Mouse (Mus musculus) E14TG2a.4 (cell line): ENCODE data around the gene Grip1.

Experiments
- H3K27me3 ChIP-seq: 2 replicates; pipeline ENCODE4 v1.6.1; 2014; ENCODE audit warnings: low read length, control low read depth; ENCODE audit not compliant: insufficient read depth
- H3K36me3 ChIP-seq: 2 replicates; pipeline ENCODE4 v1.6.1; 2014; ENCODE audit warnings: low read length, control low read depth; ENCODE audit not compliant: insufficient read depth
- H3K4me1 ChIP-seq: replicated peaks from 2 replicates; pipeline ENCODE4 v1.6.1; 2014; ENCODE audit warnings: low read depth, low read length, control low read depth
- H3K4me3 ChIP-seq: replicated peaks from 2 replicates; pipeline ENCODE4 v1.5.1; 2014; ENCODE audit warnings: mild to moderate bottlenecking, low read length
- H3K9me3 ChIP-seq: 2 replicates; pipeline ENCODE4 v1.6.1; 2014; ENCODE audit warnings: low read length, control low read depth
- CTCF ChIP-seq: conservative IDR thresholded peaks from 2 replicates; pipeline ENCODE4 v1.5.1; 2014; ENCODE audit warnings: low read length
- NANOG ChIP-seq: IDR thresholded peaks from 2 replicates; pipeline ENCODE4 v1.6.1; 2014; ENCODE audit warnings: borderline replicate concordance, low read length, mixed read lengths
- POU5F1 ChIP-seq: IDR thresholded peaks from 2 replicates; pipeline ENCODE4 v1.6.1; 2014; ENCODE audit warnings: low read length, borderline replicate concordance

Gene Grip1

DNA sequence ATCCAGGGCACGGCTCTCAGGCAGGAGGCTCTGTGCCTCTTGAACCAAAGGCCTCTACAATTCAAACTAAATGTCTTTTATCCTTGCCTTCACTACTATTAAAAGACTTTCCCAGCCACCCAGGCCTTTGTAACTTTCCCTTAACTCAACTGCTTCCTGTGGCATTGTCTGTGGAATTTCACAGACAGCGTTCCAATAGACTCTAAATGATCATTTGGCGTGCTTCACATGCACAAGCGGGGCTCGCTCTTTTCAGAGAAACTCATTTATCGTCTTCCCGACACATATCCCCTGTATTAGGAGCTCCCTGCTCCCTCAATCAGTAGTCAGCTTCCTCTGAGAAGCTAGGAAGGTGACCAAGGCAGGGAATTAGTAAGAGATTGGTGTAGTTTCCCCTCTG is 104.8 kb downstream of the Grip1 start:
- Histone ChIP-seq H3K4me1 (no peaks in the 10 kb centered on the region), H3K9me3 (peaks cover 15% of the 10 kb centered on the region), H3K4me3 (no peak overlapping the region), H3K36me3 (no peaks in the 10 kb centered on the region), H3K27me3 (no peaks in the 10 kb centered on the region)
- no peak for TF ChIP-seq NANOG
- no peak for TF ChIP-seq POU5F1
- TF ChIP-seq CTCF: no peak

DNA sequence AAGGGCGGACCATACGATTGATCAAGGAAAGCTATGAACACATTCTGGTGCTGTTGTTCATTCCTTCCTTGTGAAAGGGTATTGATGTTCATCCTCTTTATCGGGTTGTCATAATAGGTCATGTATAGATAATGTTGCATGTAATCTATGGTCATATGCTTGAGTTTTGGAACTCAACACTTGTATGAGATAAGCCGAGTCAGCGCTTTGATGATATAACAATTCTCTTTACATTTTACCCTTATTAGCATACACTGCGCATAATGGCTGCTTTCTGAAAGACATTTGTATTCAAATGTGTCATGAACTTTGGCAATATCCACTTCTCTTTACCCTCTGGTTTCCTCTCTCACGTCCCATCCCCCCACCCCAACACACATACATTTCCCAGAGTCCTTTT is 111.2 kb downstream of the Grip1 start:
- H3K36me3 ChIP-seq: no peaks in the 10 kb centered on the region
- peaks cover 5% of the 10 kb centered on the region for H3K9me3 ChIP-seq
- H3K4me1 ChIP-seq: no peaks in the 10 kb centered on the region
- TF ChIP-seq NANOG: no peak
- no peak for TF ChIP-seq CTCF
- TF ChIP-seq POU5F1: no peak
- no peak overlapping the region for H3K4me3 ChIP-seq
- H3K27me3 ChIP-seq: no peaks in the 10 kb centered on the region

DNA sequence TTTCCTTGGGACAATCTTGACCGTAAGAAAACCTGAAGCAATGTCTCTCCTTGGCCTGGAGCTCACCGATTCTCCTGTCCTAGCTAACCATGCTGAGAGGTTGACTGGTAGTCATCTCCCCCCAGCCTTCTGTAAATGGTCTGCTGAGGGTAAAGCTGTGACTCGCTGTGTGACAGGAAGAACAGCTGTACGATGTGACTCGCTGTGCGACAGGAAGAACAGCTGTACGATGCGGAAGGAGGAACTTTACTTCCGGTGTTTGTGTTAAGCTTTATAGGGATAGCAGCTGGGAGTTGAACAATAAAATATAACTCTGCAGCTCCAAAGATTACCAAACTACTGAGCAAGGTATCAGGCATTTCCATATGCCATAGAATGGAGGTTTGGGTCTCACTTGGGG is 119.5 kb downstream of the Grip1 start:
- no peaks in the 10 kb centered on the region for H3K36me3 ChIP-seq
- no peaks in the 10 kb centered on the region for H3K27me3 ChIP-seq
- H3K4me1 ChIP-seq: no peaks in the 10 kb centered on the region
- H3K4me3 ChIP-seq: no peak overlapping the region
- TF ChIP-seq CTCF (no peak), POU5F1 (no peak), NANOG (no peak)
- H3K9me3 ChIP-seq: peaks cover 5% of the 10 kb centered on the region

DNA sequence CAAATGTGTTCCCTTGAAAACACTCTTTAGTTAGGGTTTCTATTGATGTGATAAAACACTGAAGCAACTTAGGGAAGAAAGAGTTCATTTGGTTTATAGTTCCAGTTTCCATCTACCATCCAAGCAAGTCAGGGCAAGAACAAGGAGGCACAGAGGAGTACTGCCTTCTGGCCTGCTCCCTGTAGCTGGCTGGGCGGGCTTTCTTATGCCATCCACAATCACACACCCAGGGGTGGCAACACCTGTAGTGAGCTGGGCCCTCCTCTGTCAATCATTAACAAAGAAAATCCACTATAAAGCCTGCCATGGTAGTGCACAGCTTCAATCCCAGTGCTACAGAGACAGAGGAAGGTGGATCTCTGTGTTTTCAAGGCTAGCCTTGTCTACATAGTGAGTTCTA is 122.2 kb downstream of the Grip1 start:
- no peaks in the 10 kb centered on the region for H3K4me1 ChIP-seq
- no peaks in the 10 kb centered on the region for H3K36me3 ChIP-seq
- TF ChIP-seq NANOG (no peak), CTCF (no peak), POU5F1 (no peak)

DNA sequence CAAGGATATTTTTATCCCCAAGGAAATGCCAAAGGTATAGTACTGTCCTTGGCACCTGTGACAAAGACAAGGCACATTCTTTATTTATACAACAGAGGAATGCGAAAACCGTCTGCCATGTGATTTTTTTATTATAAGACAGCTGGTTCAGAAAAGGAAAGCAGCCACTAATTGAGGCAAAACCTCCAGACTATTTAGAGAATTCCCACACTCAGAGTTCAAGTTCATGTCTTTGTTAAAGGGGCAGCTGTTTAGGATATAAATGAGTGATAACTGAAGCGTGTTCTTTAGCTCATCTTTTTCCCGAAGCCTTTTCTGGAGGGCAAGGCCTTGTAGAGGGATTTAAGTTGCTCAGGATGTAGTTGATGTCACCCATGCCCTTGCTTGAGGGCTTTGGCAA is 126.4 kb downstream of the Grip1 start:
- Histone ChIP-seq H3K4me1 (no peaks in the 10 kb centered on the region), H3K4me3 (no peak overlapping the region), H3K27me3 (no peaks in the 10 kb centered on the region), H3K9me3 (no peaks in the 10 kb centered on the region), H3K36me3 (no peaks in the 10 kb centered on the region)
- TF ChIP-seq POU5F1: no peak
- TF ChIP-seq NANOG: no peak
- TF ChIP-seq CTCF: no peak

More for the DNA sequence above, 122.2 kb downstream of the Grip1 start:
- no peak overlapping the region for H3K4me3 ChIP-seq
- H3K27me3 ChIP-seq: no peaks in the 10 kb centered on the region
- H3K9me3 ChIP-seq: no peaks in the 10 kb centered on the region

DNA sequence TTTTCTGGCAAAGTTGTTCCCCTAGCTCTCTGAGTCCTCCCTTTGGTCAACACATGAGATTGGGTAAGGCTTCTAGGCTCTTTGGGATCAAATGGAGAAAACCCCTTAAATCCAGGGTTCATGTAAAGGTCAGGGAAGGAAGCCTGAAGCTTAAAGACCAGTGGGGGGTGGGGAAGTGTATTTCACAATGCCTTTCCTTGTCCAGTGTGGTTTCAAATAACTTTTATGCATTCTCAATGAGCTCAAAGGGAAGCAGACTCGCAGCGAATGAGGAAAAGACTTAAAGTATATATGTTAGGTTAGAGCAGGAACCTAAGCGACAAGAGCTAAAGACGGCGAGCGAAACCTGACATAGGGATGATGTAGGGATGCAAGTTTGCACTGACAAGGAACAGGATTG is 131.0 kb downstream of the Grip1 start:
- H3K27me3 ChIP-seq: no peaks in the 10 kb centered on the region
- no peaks in the 10 kb centered on the region for H3K9me3 ChIP-seq
- H3K36me3 ChIP-seq: no peaks in the 10 kb centered on the region
- TF ChIP-seq NANOG: no peak
- TF ChIP-seq CTCF: no peak
- TF ChIP-seq POU5F1: no peak
- H3K4me3 ChIP-seq: no peak overlapping the region
- no peaks in the 10 kb centered on the region for H3K4me1 ChIP-seq

DNA sequence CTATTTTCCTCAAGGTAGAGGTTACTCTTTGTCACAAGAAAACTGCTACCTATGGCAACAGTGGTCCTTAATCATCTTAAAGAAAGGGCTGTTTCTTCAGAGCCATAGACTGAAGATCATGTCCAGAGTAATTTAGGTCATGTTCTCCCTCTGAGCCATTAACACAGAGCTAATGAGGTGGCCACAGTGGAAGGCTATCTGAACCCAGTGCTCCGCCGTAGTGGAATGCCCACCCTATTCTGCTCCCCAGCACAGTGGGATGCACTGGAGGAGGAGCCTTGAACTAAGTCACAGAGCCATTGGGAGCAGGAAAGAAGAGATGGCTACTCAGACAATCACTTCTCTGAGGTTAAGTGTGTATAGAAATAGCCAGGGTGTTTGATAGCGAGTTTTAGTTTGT is 133.3 kb downstream of the Grip1 start:
- Histone ChIP-seq H3K27me3 (no peaks in the 10 kb centered on the region), H3K36me3 (no peaks in the 10 kb centered on the region), H3K9me3 (no peaks in the 10 kb centered on the region), H3K4me1 (no peaks in the 10 kb centered on the region), H3K4me3 (no peak overlapping the region)
- TF ChIP-seq NANOG (no peak), POU5F1 (no peak), CTCF (no peak)

DNA sequence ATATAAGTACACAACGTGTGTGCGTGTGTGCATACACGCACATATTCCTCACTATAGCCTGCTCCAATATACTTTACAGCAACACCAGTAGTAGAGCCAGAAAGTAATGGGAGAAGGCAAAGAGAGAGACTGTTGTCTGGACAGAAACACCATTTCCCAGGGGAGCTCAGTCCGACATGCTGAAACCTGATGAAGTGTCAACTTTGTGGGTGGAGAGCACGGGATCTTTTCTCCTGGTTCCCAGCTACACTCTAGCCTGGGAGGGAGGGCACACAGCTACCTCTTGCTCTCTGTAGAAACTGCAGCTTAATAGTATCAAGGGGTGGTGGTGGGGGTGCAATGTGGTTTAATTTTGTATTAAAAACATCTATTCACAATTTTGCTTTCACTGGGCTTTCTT is 143.2 kb downstream of the Grip1 start:
- TF ChIP-seq CTCF (no peak), NANOG (no peak), POU5F1 (no peak)
- Histone ChIP-seq H3K4me1 (no peaks in the 10 kb centered on the region), H3K4me3 (no peak overlapping the region), H3K9me3 (peaks cover 5% of the 10 kb centered on the region; the same call in 1 of the 2 replicates), H3K27me3 (no peaks in the 10 kb centered on the region), H3K36me3 (no peaks in the 10 kb centered on the region)

DNA sequence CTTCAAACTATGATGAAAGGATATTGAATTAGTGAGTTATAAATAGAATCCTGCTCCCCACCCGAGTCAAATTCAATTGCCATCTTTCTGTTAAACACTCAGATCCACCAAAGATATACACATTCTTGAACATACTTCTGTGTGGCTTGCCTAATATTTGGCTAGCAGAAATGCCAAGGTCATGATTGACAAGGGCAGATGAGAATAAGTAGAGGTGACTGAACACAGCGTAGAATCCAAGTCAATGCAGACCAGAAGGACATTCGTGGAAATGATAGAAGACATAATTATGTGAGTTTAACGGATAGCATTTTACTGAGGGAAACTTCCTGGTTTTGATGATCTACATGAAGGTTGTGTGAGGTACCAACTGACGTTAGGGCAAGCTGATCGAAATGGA is 153.9 kb downstream of the Grip1 start:
- no peaks in the 10 kb centered on the region for H3K4me1 ChIP-seq
- no peaks in the 10 kb centered on the region for H3K36me3 ChIP-seq
- H3K9me3 ChIP-seq: no peaks in the 10 kb centered on the region
- no peak for TF ChIP-seq POU5F1
- TF ChIP-seq CTCF: no peak
- TF ChIP-seq NANOG: no peak
- no peaks in the 10 kb centered on the region for H3K27me3 ChIP-seq
- no peak overlapping the region for H3K4me3 ChIP-seq
